Mouse (Mus musculus) right cerebral cortex, postnatal 36 days (tissue): ENCODE results near the gene Smc4.

Experiments used
- DNase-seq, 2 experiments: peaks; one replicate each; pipeline ENCODE4 v3.0.0; 2022; ENCODE audit warnings: low spot score in 2 of 2, mixed read lengths in 1 of 2

Gene Smc4

DNA sequence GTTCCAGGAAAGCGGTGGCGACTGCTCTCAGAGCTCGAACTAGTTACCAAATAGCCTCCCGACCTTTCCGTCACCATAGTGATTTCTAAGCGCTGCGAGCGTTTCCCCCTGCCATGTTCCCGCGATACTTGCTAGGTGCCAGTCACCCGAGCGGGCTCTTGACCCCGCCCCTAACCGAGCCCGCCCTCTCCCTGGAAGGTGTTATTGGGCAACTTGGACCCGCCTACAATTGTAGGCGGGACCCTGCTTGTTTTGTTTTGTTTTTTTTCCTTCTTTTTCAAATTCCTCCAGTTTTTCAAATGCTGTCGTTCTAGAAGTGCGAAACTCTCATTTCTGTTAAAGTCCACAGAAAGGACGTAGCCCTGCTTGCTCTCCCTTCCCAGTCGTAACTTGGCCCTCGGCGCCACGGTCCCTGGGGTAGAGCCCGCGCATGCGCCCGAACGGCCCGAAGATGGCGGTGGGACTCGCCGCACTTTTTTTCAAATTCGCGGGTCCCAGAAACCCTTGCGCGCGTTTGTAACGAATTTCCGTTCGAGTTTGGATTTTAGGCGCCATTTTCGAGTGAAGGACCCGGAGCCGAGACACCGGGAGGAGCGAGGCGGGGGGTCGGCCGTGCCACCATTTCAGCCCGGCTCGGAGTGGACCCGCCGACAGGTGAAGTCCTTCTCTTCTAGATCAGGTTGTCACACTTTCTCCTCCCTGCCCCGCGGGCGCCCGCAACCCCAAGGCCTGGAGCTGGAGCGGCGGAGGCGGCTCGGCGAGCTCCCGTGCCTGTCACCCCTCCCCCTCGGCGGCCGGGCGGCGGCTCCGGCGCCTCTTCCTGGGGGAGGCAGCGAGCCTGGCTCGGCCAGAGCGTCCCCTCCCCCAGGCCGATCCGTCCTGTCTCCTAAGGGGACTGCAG is at the start of gene Smc4, which contains the start of gene Ift80:
Gene Smc4, plus strand, starts transcription at position 302 of the 901 bp plus-strand sequence.
Gene Ift80, minus strand, starts transcription at position 134 of the 901 bp plus-strand sequence.
- DNase-seq: peak; percentile 90 to 91

- peak in 1 of 2 experiments; percentile 11 for DNase-seq
Measured at GRCm38 (mm10) chr3:68956454-68956853, 48.1 kb upstream of the Smc4 start.

- no peak for DNase-seq
Measured at GRCm38 (mm10) chr3:68957413-68957812, 47.1 kb upstream of the Smc4 start.

DNA sequence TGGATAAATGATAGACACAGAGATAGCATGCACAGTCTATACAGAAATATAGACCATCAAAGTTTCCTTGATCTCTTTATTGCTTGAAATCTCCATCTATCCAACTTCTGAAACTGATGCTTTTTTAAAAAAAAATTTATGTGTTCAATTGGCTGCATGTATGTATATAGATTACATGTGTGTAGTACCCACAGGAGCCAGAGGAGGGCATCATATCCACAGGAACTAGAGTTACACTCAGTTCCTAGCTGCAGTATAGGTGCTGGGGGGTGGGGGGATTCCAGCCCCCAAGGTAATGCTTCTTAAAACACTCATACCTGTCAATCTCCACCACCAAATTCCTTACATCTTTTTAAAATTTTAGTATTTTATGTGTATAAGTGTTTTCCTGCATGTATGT is 39.9 kb upstream of the Smc4 start:
- DNase-seq: no peak

DNA sequence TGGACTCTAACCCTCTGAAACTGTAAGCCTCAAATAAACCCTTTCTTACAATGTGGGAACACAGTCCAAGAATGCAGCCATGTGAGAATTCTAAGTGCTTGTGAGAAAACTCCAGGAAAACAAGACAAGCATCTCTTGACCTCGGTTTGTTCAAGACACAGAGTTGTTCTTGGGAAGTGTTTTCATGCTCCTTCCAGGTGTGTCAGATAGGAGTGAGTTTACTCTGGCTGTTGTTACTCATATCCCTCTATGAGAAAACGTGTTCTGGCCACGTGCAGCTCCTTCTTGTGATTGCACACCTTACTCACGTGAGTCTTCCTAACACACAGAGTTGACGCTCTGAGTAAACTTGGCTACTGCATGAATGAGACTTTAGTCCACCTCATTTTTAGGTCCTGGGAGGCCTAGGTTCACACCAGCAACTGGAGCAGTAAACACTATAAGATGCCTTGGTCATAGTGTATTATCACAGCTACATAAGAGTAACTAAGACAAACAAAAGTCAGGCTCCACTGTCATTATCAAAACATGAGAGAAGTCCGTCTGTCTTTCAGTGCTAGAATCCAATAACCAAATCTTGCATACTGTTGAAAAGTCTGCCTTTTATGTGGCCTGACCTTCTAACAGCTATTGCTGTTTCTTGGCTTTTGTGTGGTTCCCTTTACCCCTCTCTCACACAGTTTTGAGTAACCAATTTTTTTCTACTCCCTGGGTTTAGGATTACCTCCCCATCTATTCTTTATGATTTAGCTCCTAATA is 37.8 kb upstream of the Smc4 start:
- no peak for DNase-seq

- DNase-seq: no peak
Measured at GRCm38 (mm10) chr3:68967404-68967803, 37.1 kb upstream of the Smc4 start.

GRCm38 (mm10) chr3:68969091-68969590 is 35.4 kb upstream of the Smc4 start:
- DNase-seq: no peak

- DNase-seq: no peak
Measured at GRCm38 (mm10) chr3:68973574-68973973, 31.0 kb upstream of the Smc4 start.

DNA sequence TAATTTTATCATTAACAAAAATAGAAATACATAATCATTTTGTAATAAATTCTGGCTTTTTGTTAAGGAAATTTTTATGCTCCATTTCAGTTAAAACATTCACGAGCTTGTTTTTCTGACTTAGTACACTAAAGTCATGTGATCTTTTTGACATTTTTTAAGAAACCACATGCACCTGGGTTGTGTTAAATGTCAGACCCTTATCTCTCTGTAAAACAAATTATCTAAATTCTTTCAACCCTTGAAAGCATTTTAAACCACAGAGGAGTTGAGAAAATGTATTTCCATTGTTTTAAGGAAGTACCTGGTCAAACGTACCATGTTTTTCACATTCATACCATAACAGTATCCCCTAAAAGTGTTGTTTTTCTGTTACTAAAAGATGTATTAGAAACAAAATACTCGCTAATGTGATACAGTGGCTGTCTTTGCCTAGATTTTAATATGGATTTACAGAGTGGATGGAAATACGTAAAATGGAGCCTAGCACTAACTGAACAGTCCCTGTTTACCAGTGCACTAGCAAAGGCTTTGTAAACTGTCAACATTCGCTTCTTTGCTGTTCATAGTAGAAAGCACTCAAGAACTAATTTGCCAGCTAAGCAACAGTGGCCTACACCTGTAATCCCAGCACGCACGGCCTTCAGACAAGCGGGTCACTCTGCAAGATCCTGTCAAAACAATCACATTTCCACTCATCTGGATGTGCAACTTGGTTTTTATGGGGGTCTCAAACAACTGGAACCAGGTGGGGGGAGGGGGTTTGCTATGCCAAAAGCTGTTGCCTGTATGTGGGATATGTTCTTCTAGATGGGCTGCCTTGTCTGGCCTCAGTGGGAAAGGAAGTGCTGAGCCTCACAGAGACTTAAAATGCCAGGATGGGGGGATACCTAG is 29.7 kb upstream of the Smc4 start:
- DNase-seq: no peak

GRCm38 (mm10) chr3:68975533-68976490 is 28.7 kb upstream of the Smc4 start:
- DNase-seq: no peak

- DNase-seq: no peak
Measured at GRCm38 (mm10) chr3:68977696-68978095, 26.8 kb upstream of the Smc4 start.

DNA sequence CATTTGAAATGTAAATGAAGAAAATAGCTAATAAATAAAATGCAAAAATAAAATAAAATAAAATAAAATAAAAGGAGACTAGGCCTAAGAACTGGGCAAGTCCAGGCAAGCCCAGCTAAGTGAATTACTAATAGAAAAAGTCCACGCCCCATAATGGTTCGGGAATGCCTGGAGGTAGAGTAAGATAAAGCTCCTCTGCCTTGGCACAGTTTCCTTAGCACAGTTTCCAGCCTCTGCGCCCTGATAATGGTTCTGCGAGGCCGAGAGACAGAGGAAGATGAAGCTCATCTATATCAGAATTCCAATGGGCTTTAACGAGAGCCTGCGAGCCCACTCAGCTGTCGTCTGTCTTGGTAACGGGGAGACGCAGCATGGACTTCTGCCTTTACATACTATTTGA is 25.4 kb upstream of the Smc4 start:
- no peak for DNase-seq

- DNase-seq: no peak
Measured at GRCm38 (mm10) chr3:68980898-68981297, 23.6 kb upstream of the Smc4 start.

DNA sequence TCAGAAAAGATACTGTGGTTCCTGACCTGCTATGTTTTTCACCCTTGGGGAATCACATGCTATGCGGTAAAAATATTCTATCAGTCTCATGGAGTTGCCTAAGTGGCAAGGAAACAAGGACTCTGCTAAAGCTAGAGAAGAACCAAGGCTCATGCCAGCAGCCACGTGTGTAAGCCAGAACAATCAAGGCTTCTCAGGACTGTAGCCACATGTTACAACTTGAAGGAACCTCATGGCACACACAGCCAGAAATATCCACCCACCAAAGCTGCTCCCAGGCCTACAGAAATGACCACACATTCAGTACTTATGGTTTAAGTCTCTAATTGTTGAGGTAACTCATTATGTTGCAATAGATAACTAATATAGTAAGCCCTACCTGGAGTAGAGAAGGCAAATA is 18.0 kb upstream of the Smc4 start:
- DNase-seq: no peak

- DNase-seq: no peak
Measured at GRCm38 (mm10) chr3:69002781-69003180, 1.8 kb upstream of the Smc4 start.

DNA sequence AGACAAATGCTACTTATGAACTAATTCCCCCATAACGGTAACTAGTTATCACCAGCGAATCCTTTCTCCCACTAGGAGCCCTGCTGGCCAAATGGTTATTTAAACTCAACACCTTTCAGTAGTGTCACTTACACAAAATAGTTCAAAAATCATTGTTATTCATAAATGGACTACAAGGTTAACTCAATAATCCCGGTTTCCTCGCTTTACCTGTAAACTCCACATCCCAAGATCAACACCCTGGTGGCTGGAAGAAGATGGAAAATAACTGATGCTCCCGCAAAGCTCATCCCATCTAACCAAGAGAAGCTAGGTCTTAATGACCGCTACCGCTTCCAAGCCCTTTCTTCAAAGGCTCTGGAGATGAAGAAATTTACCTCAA is 492 bp upstream of the Smc4 start:
- no peak for DNase-seq

- peak in 1 of 2 experiments; percentile 8 for DNase-seq
Measured at GRCm38 (mm10) chr3:69005338-69006245, 1.1 kb downstream of the Smc4 start.

DNA sequence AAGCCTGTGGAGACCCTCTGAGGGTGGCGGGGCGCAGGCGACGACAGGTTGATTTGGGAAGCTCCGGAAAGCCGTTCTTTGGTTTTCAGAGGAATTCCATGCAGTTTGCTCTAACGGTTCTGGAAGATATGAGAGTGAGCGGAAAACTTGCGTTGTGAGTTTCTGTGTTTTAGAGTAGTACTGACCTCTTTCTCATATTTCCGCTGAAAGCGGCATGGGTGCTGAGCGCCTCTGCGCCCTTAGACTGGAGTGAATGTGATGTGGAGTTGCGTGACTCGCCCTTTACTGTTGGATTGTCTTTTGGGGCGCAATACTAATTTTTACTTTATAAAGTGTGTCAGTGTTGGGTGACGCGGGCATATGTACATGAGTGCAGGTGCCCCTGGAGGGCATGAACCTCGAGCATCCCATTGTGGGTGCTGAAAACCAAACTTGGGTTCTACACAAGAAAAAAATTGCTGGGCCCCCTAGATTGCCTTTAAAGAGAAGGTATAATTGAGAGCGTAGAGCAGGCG is 1.8 kb downstream of the Smc4 start:
- DNase-seq: no peak

DNA sequence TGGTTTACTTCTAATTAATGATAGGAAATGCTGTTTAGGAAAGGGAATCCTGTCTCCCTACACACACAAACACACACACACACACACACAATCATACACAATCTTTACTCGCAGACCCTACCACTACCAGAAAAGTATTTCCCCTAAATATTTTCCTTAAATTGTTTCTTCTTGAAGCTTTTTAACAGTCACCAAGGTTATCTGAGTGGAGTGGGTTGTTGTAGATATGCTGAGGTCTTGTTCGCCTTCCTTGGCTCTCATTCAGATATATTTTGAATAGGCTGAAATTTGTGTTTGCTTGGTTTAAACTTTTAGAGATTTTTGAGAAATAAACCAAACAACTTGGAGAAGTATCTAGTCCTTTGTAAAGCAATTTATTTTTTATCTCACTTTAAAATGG is 4.3 kb downstream of the Smc4 start:
- DNase-seq: no peak
